Mouse (Mus musculus): ENCODE measurements around the gene Hnrnpu. TPM values are rescaled to one million over a fixed set of nuclear protein-coding genes. Genes with fewer than 3 reads are reported as not detected.
A peak's percentile ranks its signal among the peaks of the same experiment; 100 is the strongest.
"Not testable (repeated sequence)": the region's sequence is repeated elsewhere in the genome, so short reads cannot be mapped to it uniquely, and the experiment has no call there.

Hnrnpu gene
- polyA plus RNA-seq, 1 experiment = 48.6 TPM

- WGBS = 33% methylated on average over 10 of the region's 10 CpGs
- peaks cover 8% of the 10 kb centered on the region for H3K36me3 ChIP-seq (ENCODE audit: control insufficient read depth, insufficient read depth, low read length)
- peaks cover 5% of the 10 kb centered on the region for H3K4me1 ChIP-seq (ENCODE audit: control insufficient read depth, insufficient read depth, insufficient read length)
- no peak overlapping the region for H3K27ac ChIP-seq (ENCODE audit: insufficient read depth, low read length)
- no peak for TF ChIP-seq POLR2A (IDR thresholded peaks at IDR 0.05; ENCODE audit: low read depth, low read length)
- no peak for TF ChIP-seq CTCF (IDR thresholded peaks at IDR 0.05; ENCODE audit: extremely low read depth, insufficient read depth, insufficient read length, insufficient replicate concordance)
- peak overlapping the region; percentile 24; the same call in 1 of the 2 replicates for H3K4me3 ChIP-seq (ENCODE audit: extremely low read depth, insufficient read depth, insufficient read length)
- H3K27me3 ChIP-seq (ENCODE audit: control insufficient read depth, insufficient read depth, low read length) = no peaks in the 10 kb centered on the region
- no peak for DNase-seq (ENCODE audit: low read depth in 1 of 2, low spot score in 2 of 2)
Observed at GRCm38 (mm10) chr1:178317275-178318001, 20.2 kb downstream of the Hnrnpu start.

DNA sequence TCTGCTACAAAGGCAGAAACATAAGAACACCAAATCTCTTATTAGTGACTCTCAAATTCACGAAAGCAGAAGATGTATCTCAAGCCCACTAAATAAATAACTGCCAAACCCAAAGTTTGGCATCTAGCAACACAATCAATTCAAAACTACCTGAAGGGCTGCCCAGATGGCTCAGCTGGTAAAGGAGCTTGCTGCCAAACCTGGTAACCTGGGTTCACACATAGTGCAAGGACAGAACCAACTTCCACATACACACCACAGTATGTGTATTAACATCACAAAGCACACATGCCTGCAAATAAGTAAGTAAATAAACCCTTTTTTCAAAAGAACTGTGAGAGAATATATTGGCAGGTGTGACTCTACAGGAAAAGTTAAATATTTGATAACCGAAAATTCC is 23.4 kb downstream of the Hnrnpu start:
- H3K36me3 ChIP-seq (ENCODE audit: control insufficient read depth, insufficient read depth, low read length) = no peaks in the 10 kb centered on the region
- H3K27me3 ChIP-seq (ENCODE audit: control insufficient read depth, insufficient read depth, low read length) = no peaks in the 10 kb centered on the region
- no peak overlapping the region for H3K27ac ChIP-seq (ENCODE audit: insufficient read depth, low read length)
- no peak for TF ChIP-seq POLR2A (IDR thresholded peaks at IDR 0.05; ENCODE audit: low read depth, low read length)
- no peak for TF ChIP-seq CTCF (IDR thresholded peaks at IDR 0.05; ENCODE audit: extremely low read depth, insufficient read depth, insufficient read length, insufficient replicate concordance)
- H3K4me1 ChIP-seq (ENCODE audit: control insufficient read depth, insufficient read depth, insufficient read length) = no peaks in the 10 kb centered on the region
- no peak for DNase-seq (ENCODE audit: low read depth in 1 of 2, low spot score in 2 of 2)
- WGBS = 95% methylated on average over 2 of the region's 2 CpGs
- no peak overlapping the region for H3K4me3 ChIP-seq (ENCODE audit: extremely low read depth, insufficient read depth, insufficient read length)

DNA sequence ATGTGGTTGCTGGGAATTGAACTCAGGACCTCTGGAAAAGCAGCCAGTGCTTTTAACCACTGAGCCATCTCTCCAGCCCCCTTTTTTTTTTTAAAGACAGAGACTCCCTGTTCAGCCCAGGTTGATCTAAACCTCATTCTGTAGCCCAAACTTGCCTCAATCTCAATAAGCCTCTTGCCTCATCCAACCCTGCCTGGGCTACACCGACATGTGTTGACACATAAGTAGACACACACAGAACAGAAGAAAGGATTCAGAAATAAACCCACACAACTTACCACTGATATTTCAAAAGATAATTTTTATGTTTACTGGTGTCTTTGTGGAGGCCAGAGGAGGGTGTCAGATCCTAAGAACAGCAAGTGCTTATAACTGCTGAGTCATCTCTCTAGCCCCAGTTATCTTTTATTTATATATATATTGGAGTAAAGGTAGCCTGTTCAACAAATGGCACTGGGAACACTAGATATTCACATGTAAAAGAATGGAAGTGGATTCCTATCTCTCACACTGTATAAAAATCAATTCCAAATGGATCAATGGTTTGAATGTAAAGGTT is 24.5 kb downstream of the Hnrnpu start:
- 61% methylated on average over 1 of the region's 1 CpGs for WGBS

GRCm38 (mm10) chr1:178310128-178310527 is 27.5 kb downstream of the Hnrnpu start:
- Histone ChIP-seq H3K4me3 (ENCODE audit: extremely low read depth, insufficient read depth, insufficient read length) (no peak overlapping the region), H3K4me1 (ENCODE audit: control insufficient read depth, insufficient read depth, insufficient read length) (no peaks in the 10 kb centered on the region), H3K27ac (ENCODE audit: insufficient read depth, low read length) (no peak overlapping the region), H3K27me3 (ENCODE audit: control insufficient read depth, insufficient read depth, low read length) (no peaks in the 10 kb centered on the region), H3K36me3 (ENCODE audit: control insufficient read depth, insufficient read depth, low read length) (no peaks in the 10 kb centered on the region)
- 76% methylated on average over 1 of the region's 1 CpGs for WGBS
- TF ChIP-seq POLR2A (IDR thresholded peaks at IDR 0.05; ENCODE audit: low read depth, low read length) (no peak), CTCF (IDR thresholded peaks at IDR 0.05; ENCODE audit: extremely low read depth, insufficient read depth, insufficient read length, insufficient replicate concordance) (no peak)
- DNase-seq (ENCODE audit: low read depth in 1 of 2, low spot score in 2 of 2) = no peak

More for the DNA sequence above, 24.5 kb downstream of the Hnrnpu start:
- no peaks in the 10 kb centered on the region for H3K27me3 ChIP-seq (ENCODE audit: control insufficient read depth, insufficient read depth, low read length)
- H3K4me1 ChIP-seq (ENCODE audit: control insufficient read depth, insufficient read depth, insufficient read length) = no peaks in the 10 kb centered on the region
- no peak for TF ChIP-seq POLR2A (IDR thresholded peaks at IDR 0.05; ENCODE audit: low read depth, low read length)
- TF ChIP-seq CTCF (IDR thresholded peaks at IDR 0.05; ENCODE audit: extremely low read depth, insufficient read depth, insufficient read length, insufficient replicate concordance) = no peak
- DNase-seq (ENCODE audit: low read depth in 1 of 2, low spot score in 2 of 2) = no peak
- H3K36me3 ChIP-seq (ENCODE audit: control insufficient read depth, insufficient read depth, low read length) = no peaks in the 10 kb centered on the region
- no peak overlapping the region for H3K4me3 ChIP-seq (ENCODE audit: extremely low read depth, insufficient read depth, insufficient read length)
- H3K27ac ChIP-seq (ENCODE audit: insufficient read depth, low read length) = no peak overlapping the region

GRCm38 (mm10) chr1:178309487-178309886 is 28.1 kb downstream of the Hnrnpu start:
- H3K4me1 ChIP-seq (ENCODE audit: control insufficient read depth, insufficient read depth, insufficient read length) = no peaks in the 10 kb centered on the region
- no peak for DNase-seq (ENCODE audit: low read depth in 1 of 2, low spot score in 2 of 2)
- no peaks in the 10 kb centered on the region for H3K27me3 ChIP-seq (ENCODE audit: control insufficient read depth, insufficient read depth, low read length)
- H3K27ac ChIP-seq (ENCODE audit: insufficient read depth, low read length) = no peak overlapping the region
- whole genome bisulfite sequencing = 81% methylated on average over 2 of the region's 2 CpGs
- no peak overlapping the region for H3K4me3 ChIP-seq (ENCODE audit: extremely low read depth, insufficient read depth, insufficient read length)
- TF ChIP-seq POLR2A (IDR thresholded peaks at IDR 0.05; ENCODE audit: low read depth, low read length) (no peak), CTCF (IDR thresholded peaks at IDR 0.05; ENCODE audit: extremely low read depth, insufficient read depth, insufficient read length, insufficient replicate concordance) (no peak)
- no peaks in the 10 kb centered on the region for H3K36me3 ChIP-seq (ENCODE audit: control insufficient read depth, insufficient read depth, low read length)

GRCm38 (mm10) chr1:178303425-178303824 is 34.2 kb downstream of the Hnrnpu start:
- Histone ChIP-seq H3K27ac (ENCODE audit: insufficient read depth, low read length) (no peak overlapping the region), H3K4me3 (ENCODE audit: extremely low read depth, insufficient read depth, insufficient read length) (no peak overlapping the region), H3K36me3 (ENCODE audit: control insufficient read depth, insufficient read depth, low read length) (no peaks in the 10 kb centered on the region), H3K27me3 (ENCODE audit: control insufficient read depth, insufficient read depth, low read length) (no peaks in the 10 kb centered on the region), H3K4me1 (ENCODE audit: control insufficient read depth, insufficient read depth, insufficient read length) (no peaks in the 10 kb centered on the region)
- WGBS = 27% methylated on average over 3 of the region's 3 CpGs
- peak; percentile 45 to 65 for DNase-seq (ENCODE audit: low read depth in 1 of 2, low spot score in 2 of 2)
- TF ChIP-seq POLR2A (IDR thresholded peaks at IDR 0.05; ENCODE audit: low read depth, low read length) = no peak
- peak; percentile 60; the same call in 1 of the 2 replicates for TF ChIP-seq CTCF (IDR thresholded peaks at IDR 0.05; ENCODE audit: extremely low read depth, insufficient read depth, insufficient read length, insufficient replicate concordance)

- WGBS = 96% methylated on average over 2 of the region's 2 CpGs
- not testable (repeated sequence) for H3K4me1 ChIP-seq (ENCODE audit: control insufficient read depth, insufficient read depth, insufficient read length)
Observed at GRCm38 (mm10) chr1:178301261-178301660, 36.3 kb downstream of the Hnrnpu start.

More at GRCm38 (mm10) chr1:178301261-178301660, 36.3 kb downstream of the Hnrnpu start:
- not testable (repeated sequence) for DNase-seq (ENCODE audit: low read depth in 1 of 2, low spot score in 2 of 2); H3K27me3 ChIP-seq (ENCODE audit: control insufficient read depth, insufficient read depth, low read length); H3K4me3 ChIP-seq (ENCODE audit: extremely low read depth, insufficient read depth, insufficient read length); H3K36me3 ChIP-seq (ENCODE audit: control insufficient read depth, insufficient read depth, low read length); H3K27ac ChIP-seq (ENCODE audit: insufficient read depth, low read length)
